Mouse (Mus musculus): ENCODE measurements around the gene Rabggtb. TPM values are rescaled to one million over a fixed set of nuclear protein-coding genes. Genes with fewer than 3 reads are reported as not detected.

Gene Rabggtb
- total RNA-seq, 2 experiments from 2014 or later = 91.9 to 99.4 TPM

DNA sequence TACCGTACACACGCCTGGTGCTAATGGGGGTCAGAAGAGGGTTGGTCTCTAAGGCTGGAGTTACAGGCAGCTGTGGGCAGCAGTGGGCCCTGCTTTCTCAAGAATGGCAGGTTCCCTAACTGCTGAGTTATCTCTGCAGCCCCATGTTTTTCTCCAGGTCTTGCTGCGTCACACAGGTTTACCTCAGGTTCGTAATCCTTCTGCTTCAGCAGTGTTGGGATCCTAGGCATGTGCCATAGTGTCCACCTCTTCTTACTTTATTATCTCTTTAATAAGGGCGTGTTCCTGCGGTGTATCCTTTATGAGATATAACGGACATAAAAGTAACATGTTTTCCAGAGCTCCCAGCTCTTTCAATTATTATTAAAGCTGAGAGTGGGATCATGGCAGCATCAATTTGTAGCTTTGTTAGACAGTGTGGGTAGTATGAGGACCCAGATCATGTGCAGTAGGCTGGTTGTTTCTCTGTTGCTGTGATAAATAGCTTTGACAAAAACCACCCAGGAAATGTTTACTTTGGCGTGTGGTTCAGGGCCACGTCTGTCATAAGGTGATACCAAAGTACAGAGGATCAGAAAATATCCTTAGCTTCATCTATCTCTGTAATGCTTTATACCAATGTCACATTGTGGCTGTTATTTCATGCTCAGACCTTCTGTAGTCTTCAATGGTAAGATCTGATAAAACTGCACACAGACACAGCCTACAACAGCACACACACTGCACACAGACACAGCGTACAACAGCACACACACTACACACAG lies 8.5 kb upstream of the Rabggtb start:
- DNase-seq = no peak

DNA sequence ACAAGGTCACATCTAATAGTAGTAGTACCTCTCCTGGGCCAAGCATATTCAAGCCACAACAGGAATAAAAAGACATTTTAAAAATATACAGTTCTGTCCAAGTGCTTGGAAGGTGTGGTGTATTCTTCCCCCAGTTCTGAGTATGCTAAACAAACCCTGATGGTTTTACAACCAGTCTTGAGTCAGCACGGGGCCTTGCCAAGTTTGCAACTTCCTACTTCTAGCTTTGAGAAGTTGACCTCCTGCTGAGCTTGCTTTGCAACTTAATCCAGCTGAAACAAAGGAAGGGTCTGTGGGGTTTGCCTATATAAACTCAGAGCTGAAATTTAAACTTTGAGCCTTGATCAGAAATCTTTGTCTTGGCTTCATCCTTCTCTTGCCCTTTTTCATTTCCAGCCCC lies 4.4 kb upstream of the Rabggtb start:
- no peak for DNase-seq

DNA sequence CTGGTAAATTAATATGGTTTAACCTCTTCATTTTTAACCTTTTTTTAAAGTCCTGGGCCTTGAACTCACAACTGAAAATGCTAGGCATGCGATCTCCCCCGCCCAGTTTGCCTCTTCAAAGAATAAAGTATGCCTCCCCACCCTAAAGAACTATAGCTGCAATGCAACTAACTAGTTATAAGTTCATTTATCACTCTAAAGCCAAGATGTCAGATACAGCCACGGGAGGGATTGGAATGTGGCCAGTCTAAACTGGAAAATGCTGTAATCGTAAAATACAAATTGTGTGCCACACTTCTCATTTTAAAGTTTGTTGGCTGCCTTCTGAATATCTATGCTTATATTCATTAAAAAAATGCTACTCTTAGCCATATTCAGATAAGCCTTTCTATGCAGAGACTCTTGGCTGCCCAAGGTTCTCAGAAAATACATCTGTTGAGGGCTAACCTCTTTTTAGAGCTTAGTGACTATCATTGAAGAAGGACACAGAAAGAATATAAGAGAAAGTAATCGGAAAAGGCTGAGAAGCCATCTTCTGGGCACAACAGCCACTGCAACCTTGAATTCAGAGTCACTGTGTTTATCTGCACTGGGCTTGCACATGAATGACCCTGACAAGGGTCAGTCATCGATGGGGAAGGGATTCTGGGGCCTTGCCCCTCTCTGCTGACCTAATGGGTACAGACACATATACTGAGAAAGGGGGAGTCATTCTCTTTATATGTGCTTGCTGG lies 868 bp upstream of the Rabggtb start:
- DNase-seq = no peak

DNA sequence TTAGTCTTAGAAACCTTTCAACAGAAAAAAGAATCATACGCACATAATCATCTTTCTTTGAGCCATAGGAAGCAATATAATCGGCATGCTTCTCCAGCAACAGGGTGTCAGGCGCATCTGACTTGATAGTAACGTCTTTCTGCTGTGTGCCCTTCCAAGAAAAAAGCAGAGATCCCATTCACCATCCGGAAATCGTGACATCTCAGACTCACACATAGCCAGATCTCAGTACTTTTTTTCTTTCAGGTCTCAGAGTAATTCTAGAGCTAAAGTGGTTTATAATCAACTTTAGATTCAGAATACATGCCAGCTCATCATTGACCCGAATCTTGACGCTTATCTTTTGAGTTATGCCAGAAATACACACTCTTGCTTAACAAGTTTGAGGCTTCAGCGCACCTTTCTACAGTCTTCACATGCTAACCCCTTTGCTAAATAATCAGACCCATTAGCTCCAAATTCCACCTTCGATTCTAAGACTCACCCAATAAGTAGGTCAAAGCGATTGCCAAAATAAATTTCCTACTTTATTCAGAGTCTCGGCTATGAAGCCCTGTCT lies 848 bp downstream of the Rabggtb start:
- no peak for DNase-seq

DNA sequence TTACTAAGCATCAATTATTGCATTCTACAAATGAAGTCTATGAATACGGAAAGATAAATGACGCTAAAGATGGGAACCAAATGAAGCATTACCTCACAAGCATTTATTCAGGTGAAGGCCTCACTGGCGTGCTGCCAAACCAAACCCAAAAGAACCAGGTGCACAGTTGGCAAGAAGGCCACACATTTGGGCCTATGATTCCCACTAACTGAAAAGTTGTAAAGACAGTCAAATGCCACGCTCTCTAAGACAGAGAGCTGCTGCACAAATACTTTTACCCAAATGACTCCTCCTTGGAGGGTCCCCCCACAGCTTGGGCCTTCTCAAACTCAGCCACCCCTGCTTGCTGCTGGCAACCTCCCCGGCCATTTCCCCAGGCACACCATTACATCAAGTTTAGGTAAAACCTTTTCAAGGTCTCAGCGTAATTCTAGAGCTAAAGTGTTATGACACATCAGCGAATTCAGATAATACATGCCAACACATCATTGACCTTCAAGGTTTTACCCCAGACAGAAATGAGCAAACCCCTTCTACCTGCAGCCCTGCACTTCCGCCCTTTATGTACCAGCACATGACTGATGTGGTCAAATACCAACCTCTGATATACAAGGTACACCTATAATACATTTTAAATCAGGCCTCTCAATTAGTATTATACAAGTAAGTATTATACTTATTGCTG lies 1.5 kb downstream of the Rabggtb start:
- DNase-seq = no peak

DNA sequence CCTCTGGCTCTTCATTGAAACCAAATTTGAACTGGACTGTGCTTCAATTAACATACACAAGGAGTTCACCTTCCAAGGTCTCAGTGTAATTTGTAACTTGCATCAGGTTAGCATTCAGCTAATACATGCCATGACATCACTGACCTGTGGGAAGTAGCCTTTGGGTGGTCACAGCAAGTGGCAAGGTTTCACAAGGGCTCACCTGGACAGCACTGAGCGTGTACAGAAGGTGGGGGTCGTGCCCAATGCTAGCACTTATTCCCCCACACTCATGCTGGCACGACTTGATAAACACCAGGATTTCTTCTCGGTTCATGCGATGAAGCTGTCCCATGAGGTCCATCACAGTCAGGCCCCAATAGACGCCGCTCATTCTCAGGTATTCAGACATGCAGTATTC lies 2.3 kb downstream of the Rabggtb start:
- no peak for DNase-seq

DNA sequence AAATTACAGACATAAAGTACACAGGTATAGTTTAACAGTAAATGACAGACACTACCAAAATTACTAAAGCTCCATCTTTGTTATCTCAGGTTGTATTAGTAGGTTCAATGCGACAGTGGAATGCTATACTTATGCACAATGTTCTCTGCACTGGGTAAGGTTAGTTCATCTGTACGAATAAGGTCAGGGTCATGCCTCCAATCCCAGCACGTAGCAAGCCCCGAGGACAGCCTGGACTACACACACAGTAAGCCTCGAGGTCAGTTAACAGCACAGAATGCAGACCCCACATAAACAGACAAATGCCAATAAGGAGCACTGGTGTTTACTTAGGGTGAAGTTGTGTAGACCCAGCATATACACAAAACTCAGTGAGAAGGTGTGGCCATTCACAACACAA lies 3.9 kb downstream of the Rabggtb start:
- DNase-seq = no peak

DNA sequence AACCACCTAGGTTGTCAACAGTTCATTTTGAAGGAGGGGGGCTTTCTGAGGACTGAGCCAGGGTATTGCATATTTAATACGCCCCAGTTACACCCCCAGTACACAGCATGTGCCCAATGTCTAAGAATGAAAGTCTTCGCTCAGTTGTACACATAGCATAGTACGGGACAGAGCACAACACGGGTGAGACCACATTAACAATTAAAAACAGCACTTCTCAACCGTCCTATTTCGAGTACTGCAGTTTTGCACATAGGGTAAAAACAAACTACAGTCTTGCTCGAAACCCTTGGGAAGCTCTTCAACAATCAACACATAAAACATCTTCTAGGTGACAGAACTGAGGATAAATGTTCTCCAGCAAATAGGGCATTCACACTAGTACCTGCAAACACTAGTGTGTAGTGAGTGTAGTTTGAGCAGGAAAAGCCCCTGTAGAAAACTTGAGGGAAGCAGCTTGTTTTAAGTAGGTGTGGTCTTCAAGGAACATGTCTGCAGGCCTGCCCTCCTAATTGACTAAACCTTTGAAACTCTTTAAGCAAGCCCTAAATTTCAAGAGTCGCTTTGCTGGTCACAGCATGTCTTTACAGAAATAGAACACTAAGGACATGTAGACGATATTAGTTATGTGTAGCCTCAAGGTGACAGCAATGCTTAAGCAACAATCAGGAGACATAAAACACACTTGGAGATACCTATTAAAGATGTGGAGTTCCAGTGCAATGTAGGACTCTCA lies 6.5 kb downstream of the Rabggtb start, which contains the start of gene Msh4:
Gene Msh4 (minus strand): TSS at position 3 of the 736 bp plus-strand sequence.
- DNase-seq = no peak

DNA sequence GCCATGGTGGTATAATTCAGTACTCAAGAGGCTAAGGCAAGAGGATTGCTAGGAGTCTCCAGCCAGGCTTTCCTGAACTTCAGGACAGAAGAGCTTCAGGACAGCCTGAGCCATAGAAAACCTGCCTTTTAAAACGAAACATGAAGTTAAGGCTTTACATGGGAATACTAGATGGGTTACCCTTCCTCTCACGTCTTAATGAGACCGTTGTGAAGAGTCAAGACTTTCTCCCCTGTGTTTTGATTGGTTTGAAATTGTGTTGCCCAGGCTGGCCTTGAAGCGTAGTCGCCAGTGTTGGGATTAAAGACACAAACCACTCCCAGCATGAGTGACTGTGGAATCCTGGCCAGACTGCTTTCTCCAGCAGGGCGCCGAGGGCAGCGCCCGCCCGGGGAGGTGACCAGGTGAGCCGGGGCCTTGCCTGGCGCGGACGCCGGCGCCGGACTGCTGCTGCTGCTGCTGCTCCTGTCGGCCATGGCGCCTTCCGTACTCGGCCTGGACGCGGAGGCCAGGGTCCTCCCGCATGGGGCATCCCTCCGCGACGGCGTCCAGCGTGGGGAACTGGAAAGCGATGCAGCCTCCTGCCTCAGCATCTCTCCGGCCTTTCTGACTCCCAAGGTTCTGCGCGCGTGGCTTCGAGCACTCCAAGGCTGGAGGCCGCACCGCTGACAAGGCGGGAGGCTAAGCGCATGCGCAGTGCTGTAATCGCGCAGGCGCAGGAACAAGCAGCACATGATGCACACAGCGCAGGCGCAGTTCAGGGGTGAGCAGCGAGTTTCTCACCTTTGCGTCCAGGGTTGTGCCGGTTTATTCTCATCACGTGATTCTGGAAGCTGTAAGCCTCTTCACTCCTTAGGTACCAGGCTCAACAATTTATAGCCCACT lies 7.3 kb downstream of the Rabggtb start:
- DNase-seq = no peak

DNA sequence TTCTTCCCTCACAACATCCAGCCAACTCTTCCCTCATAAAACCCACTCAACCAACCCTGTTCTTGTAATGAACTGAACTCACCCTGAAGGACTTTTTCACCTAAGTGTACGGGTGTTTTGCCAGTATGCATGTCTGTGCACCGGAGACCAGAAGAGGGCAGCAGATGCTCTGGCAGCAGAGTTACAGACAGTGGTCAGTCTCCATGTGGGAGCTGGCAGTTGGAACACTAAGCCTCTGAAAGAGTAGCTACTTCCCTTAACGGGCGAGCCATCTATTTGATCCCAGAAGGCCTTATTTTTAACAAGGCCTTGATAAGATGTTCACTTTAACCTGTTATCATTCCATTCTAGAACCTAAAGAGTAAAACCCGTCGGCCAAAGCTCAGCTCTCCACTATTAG lies 8.2 kb downstream of the Rabggtb start:
- peak; percentile 23 to 60 for DNase-seq

DNA sequence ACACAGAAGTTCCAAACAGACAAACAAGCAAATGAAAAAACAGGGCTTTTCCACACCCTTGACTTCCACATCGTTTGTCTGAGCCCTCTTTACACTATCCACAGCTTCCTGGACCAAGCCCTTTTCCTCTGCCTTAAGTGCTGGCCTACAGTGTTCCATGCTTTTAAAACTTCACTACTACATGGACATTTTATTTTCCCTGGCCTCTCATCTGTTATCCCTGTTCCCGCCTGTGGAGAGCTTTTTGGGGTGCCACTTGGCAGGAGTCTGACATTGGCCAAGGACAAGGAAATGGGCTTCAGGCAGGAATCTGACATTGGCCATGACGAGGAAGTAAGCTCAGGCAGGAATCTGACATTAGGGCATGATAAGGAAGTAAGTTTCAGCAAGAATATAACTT lies 10.2 kb downstream of the Rabggtb start:
- no peak for DNase-seq

DNA sequence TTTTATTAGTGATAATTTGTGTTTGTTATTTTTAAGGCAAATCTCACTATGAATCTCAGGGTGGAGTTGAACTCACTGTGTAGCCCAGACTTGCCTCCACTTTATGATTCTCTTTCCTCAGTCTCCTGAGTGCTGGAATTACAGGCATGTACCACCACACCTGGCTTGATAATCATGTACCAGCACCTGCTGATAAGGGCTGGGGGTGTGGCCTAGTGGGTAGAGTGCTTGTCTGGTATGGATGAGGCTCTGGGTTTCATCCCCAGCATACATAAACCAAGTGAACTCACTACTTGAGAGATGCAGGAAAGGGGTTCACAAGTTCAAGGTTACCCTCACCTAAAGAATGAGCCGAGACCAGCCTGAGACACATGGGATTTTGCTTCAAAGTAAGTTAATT lies 10.9 kb downstream of the Rabggtb start:
- DNase-seq = no peak

DNA sequence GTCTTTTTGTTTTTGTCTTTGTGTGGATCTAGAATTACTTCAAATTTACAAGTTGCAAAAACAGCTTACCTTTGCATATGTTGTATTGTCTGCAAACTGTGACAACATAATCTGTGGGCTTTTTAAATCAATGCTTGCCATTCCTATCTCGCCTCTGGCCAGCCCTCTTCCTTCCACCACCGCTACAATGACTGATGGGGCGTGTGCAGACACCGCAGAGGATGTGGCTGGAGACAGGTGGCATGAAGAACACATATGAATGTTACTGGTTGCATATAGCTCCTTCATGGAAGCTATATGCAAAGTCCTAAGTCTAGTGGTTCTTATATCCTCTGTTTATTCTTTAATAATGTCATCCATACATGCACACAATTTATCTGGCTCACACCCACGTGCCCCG lies 15.6 kb downstream of the Rabggtb start:
- no peak for DNase-seq

DNA sequence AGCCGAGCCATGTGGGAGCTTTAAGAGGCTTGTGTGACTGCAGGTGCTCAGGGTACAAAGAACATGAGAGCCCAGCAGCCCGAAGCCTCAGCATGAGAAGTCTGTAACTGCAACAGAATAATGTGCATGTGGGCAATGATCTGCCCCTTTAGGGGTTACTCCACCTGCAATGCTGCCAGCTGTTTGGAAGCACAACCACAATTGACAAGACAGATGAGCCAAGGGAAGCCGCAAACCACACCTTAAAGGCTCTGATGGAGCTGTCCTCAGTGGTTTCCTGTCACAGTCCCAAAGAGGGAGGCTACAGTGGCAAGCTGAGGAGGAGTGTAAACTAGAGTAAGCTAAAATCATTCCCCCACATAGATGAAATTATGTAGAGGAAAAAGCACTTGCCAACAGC lies 17.4 kb downstream of the Rabggtb start:
- DNase-seq = no peak

DNA sequence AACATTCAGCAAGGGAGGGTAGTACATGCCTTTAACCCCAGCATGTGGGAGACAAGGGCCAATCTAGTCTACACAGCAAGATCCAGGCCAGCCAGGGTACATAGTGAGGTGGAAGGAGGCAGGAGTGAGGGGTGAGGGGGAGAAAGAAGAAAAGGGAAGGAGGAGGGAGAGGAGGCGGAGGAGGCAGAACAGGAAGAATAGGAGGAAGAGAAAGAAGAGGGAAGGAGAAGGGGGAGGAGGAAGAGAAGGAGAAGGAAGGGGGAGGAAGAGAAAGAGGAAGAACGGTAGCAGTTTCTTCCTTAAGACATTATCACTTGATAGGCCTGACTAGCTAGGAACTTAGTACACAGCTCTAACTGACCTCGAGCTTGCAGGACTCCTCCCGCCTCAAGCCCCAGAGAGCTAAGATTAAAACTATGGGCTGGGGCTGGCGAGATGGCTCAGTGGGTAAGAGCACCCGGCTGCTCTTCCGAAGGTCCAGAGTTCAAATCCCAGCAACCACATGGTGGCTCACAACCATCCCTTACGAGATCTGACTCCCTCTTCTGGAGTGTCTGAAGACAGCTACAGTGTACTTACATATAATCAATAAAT lies 23.5 kb downstream of the Rabggtb start:
- DNase-seq = no peak

DNA sequence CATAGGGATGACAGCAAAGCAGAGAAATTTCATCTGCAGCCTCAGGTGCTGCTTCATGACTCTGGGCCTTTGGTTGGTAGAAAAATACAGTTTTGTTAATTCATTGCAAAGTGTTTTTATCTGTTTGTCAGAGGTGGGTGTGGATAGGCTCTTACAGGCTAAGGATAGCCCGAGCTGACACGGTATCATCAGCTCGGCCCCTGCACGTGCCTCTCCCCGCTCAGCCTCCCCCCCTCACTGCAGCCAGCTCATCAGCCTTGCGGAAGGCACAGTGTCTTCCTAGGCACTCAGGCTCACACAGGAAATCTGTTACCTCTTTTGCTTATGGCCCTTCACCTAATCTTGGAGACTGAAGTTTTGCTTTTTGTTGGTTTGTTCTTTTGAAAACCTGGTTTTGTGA lies 24.7 kb downstream of the Rabggtb start:
- no peak for DNase-seq

DNA sequence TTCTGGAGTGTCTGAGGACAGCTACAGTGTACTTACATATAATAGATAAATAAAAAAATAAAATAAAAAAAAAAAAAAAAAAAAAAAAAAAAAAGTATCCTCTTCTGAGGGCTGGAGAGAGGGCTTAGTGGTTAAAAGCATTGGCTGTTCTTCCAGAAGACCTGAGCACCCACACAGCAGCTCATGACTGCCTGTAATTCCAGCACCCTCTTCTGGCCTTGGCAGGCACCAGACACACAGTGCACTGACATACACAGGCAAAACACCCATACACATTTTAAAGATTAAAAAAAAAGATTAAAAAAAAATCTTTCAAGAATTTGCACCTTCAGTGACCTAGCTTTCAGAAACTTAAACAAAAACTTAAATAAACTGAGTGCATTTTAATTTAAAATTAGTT lies 26.5 kb downstream of the Rabggtb start:
- no peak for DNase-seq

DNA sequence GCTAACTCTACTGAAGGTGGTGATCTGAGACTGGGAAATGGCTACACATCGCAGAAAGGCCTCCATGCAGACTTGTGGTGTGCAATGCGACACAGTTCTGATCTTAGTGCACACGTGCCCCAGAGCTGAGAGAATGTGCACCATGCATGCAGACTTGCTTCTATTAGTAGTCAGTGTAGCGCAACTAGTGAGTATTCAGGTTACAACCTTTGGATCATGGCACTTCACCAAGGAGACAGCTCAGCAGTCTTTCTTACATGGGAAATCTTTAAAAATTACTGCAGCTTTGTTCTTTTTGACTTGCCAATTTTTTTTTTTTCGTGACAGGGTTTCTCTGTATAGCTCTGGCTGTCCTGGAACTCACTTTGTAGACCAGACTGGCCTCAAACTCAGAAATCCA lies 41.4 kb downstream of the Rabggtb start:
- no peak for DNase-seq

DNA sequence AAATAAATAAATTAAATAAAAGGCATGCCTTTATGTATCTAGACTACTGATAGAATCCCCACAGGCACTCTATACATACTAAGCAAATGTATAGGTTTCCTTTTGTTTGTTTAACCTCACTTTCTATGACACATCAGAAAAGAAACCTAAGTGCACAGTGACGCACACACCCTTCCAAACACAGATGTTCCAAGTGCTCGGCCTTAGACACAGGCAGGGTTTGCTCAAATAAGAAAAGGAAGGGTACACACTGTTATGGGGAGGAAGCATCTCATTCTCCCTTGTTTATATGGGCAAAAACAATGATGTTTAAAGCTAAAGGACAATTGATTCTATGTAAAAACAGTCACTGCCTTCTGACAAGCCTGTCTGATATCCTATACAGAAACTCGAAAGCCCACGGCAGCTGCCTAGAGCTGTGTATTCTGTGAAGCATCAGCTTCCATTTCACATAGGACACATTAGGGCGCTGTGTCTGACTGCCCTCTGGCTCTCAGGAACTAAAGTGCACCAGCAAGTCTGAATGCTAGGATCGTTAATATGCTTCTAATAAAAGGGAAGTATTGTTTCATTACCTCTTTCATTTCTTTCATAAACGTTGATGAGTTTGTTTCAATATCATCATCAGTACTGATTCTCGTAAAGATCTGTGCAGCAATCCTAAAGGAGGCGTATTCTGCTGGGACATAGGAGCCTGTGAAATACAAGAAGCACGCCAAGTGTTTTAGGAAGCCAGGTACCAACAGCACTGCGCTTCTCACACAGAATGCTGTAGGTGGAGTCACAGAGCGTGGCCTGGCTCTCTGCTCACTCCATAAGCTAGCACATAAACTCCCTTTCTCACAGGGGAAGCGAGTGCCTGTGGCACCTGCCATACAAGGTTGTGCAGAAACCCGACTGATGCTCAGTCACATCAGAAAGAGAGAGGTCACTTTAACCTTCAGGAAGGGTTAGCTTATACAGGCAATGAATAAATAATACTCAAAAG lies 45.4 kb downstream of the Rabggtb start:
- no peak for DNase-seq

Data from heart, adult 18-20 months (tissue).